Mouse (Mus musculus): Measurements from ENCODE around the gene Hapln2.

Hapln2 gene

DNA sequence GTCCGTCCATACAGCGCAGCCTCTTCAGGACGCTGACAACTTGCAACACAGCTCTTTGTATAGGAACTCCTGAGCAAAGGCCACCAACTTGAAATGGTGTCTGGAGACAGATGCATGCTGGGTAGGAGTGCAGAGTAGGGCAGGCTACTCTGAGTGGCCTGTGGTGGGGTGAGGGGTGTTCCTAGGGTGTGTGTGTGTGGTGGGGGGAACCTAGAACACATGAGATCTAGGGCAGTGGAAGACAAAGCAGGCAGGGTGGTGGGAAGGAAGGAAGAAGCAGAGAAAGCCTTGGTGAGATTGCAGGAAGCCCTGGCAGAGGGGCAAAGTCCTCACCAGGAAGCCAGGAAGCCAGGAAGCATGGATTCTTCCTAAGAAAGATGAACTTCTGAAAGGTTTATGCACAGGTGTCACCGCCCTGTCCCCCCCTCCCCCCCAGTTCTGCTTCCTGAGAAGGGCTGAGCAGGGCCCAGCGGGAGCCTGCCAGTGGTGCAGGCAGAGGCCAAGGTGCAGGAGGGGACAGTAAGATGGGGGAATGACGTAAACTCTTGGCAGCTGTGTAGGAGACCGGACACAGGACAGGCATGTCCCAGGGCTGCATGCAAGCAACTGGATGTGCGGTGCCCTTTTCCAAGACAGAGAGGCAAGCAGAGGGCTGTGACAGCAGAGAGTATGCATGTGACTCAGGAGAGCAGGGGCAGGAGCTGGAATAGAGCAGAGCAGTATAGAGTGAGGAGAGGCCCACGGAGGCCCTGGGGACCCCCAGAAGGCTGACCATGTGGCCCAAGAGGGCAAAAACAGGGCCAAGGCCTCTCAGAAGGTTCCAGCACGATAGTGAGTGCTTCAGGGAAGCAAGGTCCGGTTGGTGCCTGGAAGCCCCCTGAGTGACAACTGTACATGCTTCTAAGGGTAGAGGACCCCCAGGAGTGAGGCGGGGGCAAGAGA lies 45.2 kb downstream of the Hapln2 start:
- in situ Hi-C loops (cut with MboI, MseI), result loop anchor here (5.0 kb wide), 1 partner anchor 40 kb away; no protein-coding TSS in a partner anchor

DNA sequence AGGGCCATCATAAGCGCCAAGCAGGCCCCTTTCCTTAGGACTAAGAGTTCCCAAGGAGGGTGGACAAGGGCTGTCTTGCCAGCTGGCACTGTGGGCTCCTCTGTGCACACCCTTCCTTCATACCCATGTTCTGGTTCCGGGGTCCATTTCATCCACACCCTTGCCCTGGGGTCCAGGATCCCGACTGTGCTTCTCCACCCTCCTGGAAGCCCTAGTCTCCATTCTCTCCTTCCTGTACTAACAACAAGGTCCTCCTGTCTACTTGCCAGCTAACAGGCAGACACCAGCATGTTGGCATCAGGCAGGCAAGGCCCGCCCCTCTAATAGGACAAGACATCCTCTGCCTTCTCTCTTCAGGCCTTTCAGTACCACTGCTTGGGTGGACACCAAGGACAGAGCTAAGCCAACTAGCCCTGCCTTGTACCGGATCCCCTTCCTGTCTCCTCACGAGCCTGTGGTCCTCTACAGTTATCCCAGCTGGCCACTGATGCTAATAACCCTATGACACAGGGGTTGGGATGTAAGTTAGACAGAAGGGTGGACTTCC lies 46.1 kb downstream of the Hapln2 start:
- in situ Hi-C loops (cut with MboI, MseI), result loop anchor here (5.0 kb wide), 1 partner anchor 39 kb away; no protein-coding TSS in a partner anchor

DNA sequence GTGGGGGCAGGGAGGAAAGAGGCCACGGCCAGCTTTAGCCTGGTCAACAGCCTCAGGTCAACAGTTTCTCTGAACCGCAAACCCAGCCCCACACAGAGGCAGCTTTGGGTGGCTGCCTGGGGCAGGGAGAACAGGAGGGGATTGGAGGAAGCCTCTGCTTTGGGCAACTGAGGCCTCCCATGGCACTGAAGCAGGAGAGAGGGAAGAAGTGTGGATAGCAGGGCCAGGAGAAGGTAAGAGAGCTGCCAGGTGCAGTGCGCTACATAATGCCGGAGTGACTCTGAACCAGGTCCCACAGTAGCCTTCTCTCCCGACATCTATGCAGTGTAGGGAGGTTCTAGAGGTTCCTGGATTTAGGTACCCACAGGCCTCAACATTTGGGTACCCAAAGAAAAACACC lies 46.7 kb downstream of the Hapln2 start:
- in situ Hi-C loops (cut with MboI, MseI), result loop anchor here (5.0 kb wide), 1 partner anchor 38 kb away; no protein-coding TSS in a partner anchor

DNA sequence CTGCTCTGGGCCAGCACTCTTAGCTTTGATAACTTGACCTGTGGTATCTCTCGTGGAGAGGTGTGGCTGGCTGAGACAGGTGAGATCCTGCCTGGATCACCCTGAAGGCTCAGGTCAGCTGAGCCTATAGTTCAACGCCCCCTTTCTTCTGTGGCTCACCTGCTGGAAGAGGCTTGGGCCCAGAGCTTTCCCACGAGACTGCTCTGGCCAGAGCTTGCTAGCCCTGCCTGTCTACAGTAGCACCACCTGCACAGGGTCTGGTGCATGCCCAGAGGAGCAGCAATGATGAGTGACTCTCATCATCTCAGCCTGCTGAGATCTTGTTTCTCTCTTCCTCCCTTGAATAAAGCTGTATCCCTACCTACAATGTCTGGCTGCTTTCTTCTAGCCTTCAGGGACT lies 47.3 kb downstream of the Hapln2 start:
- in situ Hi-C loops (cut with MboI, MseI), result loop anchor here (5.0 kb wide), 1 partner anchor 38 kb away; no protein-coding TSS in a partner anchor

- in situ Hi-C loops (cut with MboI, MseI), result no loop called here
Measured at GRCm38 (mm10) chr3:87979493-87979892, 47.9 kb downstream of the Hapln2 start.

GRCm38 (mm10) chr3:87974381-87974987 lies 52.9 kb downstream of the Hapln2 start:
- in situ Hi-C loops (cut with MboI, MseI), result no loop called here

- in situ Hi-C loops (cut with MboI, MseI), result no loop called here
Measured at GRCm38 (mm10) chr3:87973593-87974380, 53.6 kb downstream of the Hapln2 start.

DNA sequence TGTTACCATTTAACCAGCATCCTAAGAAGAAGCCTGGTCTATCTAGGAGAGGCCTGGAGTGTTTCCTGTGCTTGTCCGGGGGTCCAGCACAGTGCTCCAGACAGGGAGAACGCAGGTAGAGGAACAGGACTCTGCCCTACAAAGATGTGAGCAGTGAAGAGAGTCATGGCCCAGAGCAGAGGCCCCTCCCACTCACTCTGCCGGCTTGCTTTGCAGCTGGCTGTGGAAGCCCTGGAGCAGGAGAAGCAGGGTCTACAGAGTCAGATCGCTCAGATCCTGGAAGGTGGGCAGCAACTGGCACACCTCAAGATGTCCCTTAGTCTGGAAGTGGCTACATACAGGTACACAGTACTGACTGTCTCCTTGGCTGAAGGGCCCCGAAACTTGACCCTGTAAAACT lies 54.6 kb downstream of the Hapln2 start:
- in situ Hi-C loops (cut with MboI, MseI), result no loop called here

- in situ Hi-C loops (cut with MboI, MseI), result no loop called here
Measured at GRCm38 (mm10) chr3:87972203-87972664, 55.1 kb downstream of the Hapln2 start.

Measured in T-helper 2 cell (primary cell).